Mouse (Mus musculus): ENCODE results near the gene Tpte. TPM values are rescaled to one million over a fixed set of nuclear protein-coding genes. Genes with fewer than 3 reads are reported as not detected.
"Not testable (repeated sequence)": the region's sequence is repeated elsewhere in the genome, so short reads cannot be mapped to it uniquely, and the experiment has no call there.

Gene Tpte
- polyA plus RNA-seq, 1 experiment from 2014 or later = not detected

DNA sequence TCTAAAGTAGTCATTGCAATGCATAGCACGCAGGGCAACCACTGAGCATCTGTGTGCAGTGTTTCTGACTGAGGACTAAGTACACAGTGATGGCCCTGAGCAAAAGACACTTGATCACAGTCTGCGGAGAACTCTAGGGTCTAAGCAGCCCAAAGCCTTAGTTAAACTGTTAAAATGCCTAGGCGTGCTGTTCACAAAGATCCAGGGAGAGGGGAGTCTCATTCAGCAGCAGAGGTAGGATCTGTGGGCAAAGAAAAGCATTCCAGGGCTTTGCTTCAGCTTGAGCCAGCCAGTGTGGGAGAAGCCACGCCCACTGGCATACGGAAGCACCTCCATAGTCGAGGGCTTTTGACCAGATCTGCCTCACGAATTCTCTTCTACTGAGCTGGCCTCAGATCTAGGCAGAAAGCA is 19.7 kb downstream of the Tpte start:
- DNase-seq (ENCODE audit: low spot score) (peak; percentile 47), ATAC-seq (replicated peaks; ENCODE audit: insufficient number of reproducible peaks, low FRiP score, low TSS enrichment, low read depth) (peak; percentile 65; the same call in 1 of the 2 replicates)
- Histone ChIP-seq H3K9ac (replicated peaks; ENCODE audit: low read length) (no peak overlapping the region; the same call in 1 of the 2 replicates), H3K36me3 (replicated peaks; ENCODE audit: control insufficient read depth, insufficient read depth, low read depth, low read length) (no peaks in the 10 kb centered on the region), H3K4me1 (ENCODE audit: control insufficient read depth, insufficient read depth, low read length) (no peaks in the 10 kb centered on the region; the same call in 1 of the 2 replicates), H3K9me3 (replicated peaks; ENCODE audit: control insufficient read depth, low read length) (no peaks in the 10 kb centered on the region), H3K4me3 (ENCODE audit: low read depth, low read length) (peak overlapping the region; percentile 8; the same call in 1 of the 2 replicates), H3K27me3 (ENCODE audit: control insufficient read depth, insufficient read depth, low read length) (no peaks in the 10 kb centered on the region), H3K4me2 (ENCODE audit: low read depth, low read length) (peak overlapping the region; percentile 29), H3K27ac (replicated peaks; ENCODE audit: low read depth, low read length) (no peak overlapping the region)
- 17% methylated on average over 7 of the region's 7 CpGs for WGBS

DNA sequence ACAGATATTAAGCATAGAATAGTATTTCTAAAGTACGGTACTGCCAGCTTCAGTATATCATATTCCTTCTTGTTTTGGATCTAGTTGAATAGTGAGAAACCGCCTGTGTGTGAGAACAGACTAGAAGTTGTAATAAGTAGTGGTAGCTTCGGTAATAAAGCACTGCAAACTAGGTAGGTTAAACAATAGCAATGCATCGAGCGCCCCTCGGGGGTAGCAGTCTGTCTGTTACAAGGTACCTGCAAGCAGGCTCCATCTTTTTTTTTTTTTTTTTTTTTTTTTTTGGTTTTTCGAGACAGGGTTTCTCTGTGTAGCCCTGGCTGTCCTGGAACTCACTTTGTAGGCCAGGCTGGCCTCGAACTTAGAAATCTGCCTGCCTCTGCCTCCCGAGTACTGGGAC is 20.8 kb downstream of the Tpte start:
- ATAC-seq (replicated peaks; ENCODE audit: insufficient number of reproducible peaks, low FRiP score, low TSS enrichment, low read depth); H3K4me3 ChIP-seq (ENCODE audit: low read depth, low read length); H3K9me3 ChIP-seq (replicated peaks; ENCODE audit: control insufficient read depth, low read length); H3K4me2 ChIP-seq (ENCODE audit: low read depth, low read length); H3K9ac ChIP-seq (replicated peaks; ENCODE audit: low read length); H3K36me3 ChIP-seq (replicated peaks; ENCODE audit: control insufficient read depth, insufficient read depth, low read depth, low read length); DNase-seq (ENCODE audit: low spot score); H3K4me1 ChIP-seq (ENCODE audit: control insufficient read depth, insufficient read depth, low read length); H3K27me3 ChIP-seq (ENCODE audit: control insufficient read depth, insufficient read depth, low read length); H3K27ac ChIP-seq (replicated peaks; ENCODE audit: low read depth, low read length): not testable (repeated sequence)
- WGBS = 85% methylated on average over 8 of the region's 9 CpGs

DNA sequence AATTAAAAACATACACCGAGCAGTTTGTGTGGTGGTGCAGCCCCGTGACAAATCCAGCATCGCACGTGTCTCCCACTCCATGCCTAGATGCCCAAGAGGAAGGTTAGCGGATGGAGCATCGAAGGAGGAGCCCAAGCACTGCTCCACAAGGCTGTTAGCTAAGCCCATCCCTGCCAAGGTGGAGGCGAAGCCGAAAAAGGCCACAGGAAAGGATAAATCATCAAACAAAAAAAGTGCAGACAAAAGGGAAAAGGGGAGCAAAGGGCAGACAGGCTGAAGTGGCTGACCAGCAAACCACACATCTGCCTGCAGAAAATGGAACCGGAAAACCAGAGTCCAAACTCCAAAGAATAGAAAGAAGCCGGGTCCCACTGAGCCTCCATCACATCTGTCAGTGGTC is 23.8 kb downstream of the Tpte start:
- no peaks in the 10 kb centered on the region; the same call in 1 of the 2 replicates for H3K4me1 ChIP-seq (ENCODE audit: control insufficient read depth, insufficient read depth, low read length)
- H3K36me3 ChIP-seq (replicated peaks; ENCODE audit: control insufficient read depth, insufficient read depth, low read depth, low read length) = no peaks in the 10 kb centered on the region
- H3K27me3 ChIP-seq (ENCODE audit: control insufficient read depth, insufficient read depth, low read length) = no peaks in the 10 kb centered on the region
- H3K4me2 ChIP-seq (ENCODE audit: low read depth, low read length) = no peak overlapping the region
- no peaks in the 10 kb centered on the region for H3K9me3 ChIP-seq (replicated peaks; ENCODE audit: control insufficient read depth, low read length)
- H3K9ac ChIP-seq (replicated peaks; ENCODE audit: low read length) = no peak overlapping the region
- ATAC-seq (replicated peaks; ENCODE audit: insufficient number of reproducible peaks, low FRiP score, low TSS enrichment, low read depth) (no peak), DNase-seq (ENCODE audit: low spot score) (no peak)
- H3K4me3 ChIP-seq (ENCODE audit: low read depth, low read length) = no peak overlapping the region
- WGBS = 82% methylated on average over 10 of the region's 10 CpGs
- H3K27ac ChIP-seq (replicated peaks; ENCODE audit: low read depth, low read length) = no peak overlapping the region

DNA sequence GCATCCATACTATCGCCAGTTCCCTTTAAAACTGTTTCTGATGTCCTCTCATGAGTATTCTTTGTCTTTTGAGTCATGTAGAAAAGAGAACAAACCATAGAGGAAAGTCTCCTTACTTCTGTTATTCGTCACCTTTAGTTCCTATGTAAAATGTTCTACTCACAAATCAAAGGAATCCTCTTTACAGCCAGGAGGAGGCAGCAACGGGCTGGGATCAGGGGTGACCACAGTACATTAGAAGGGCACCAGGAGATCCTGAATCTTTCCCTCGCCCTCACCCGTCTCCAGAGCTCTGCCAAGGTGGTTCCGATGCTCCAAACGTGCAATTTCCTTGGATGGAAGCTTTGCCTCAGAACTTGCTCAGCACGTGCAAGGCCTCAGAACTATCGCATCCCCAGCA is 28.2 kb downstream of the Tpte start:
- no peak overlapping the region for H3K4me2 ChIP-seq (ENCODE audit: low read depth, low read length)
- no peak overlapping the region for H3K9ac ChIP-seq (replicated peaks; ENCODE audit: low read length)
- no peaks in the 10 kb centered on the region for H3K36me3 ChIP-seq (replicated peaks; ENCODE audit: control insufficient read depth, insufficient read depth, low read depth, low read length)
- H3K27me3 ChIP-seq (ENCODE audit: control insufficient read depth, insufficient read depth, low read length) = no peaks in the 10 kb centered on the region
- H3K4me3 ChIP-seq (ENCODE audit: low read depth, low read length) = no peak overlapping the region
- H3K4me1 ChIP-seq (ENCODE audit: control insufficient read depth, insufficient read depth, low read length) = no peaks in the 10 kb centered on the region
- no peak for DNase-seq (ENCODE audit: low spot score)
- no peak overlapping the region for H3K27ac ChIP-seq (replicated peaks; ENCODE audit: low read depth, low read length)
- ATAC-seq (replicated peaks; ENCODE audit: insufficient number of reproducible peaks, low FRiP score, low TSS enrichment, low read depth) = no peak
- H3K9me3 ChIP-seq (replicated peaks; ENCODE audit: control insufficient read depth, low read length) = no peaks in the 10 kb centered on the region
- WGBS = 69% methylated on average over 9 of the region's 9 CpGs

DNA sequence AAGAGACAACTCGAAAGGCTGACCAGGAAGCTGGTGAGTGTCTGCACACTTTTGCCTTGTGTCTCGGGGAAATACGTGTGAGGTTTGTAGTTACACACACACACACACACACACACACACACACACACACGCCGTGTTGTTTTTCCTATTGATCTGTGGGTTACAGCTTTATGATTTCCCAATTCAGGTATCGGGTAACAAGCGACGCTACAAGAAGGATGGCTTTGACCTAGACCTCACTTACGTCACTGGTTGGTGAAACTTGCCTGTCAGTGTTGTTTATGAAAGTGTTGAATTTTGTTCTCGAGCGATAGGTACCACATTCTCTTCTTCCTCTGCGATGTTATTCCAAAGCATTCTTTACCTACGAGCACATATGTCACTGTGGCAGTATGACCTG is 52.2 kb downstream of the Tpte start:
- no peaks in the 10 kb centered on the region for H3K4me1 ChIP-seq (ENCODE audit: control insufficient read depth, insufficient read depth, low read length)
- ATAC-seq (replicated peaks; ENCODE audit: insufficient number of reproducible peaks, low FRiP score, low TSS enrichment, low read depth) (no peak), DNase-seq (ENCODE audit: low spot score) (no peak)
- no peak overlapping the region for H3K4me3 ChIP-seq (ENCODE audit: low read depth, low read length)
- H3K9me3 ChIP-seq (replicated peaks; ENCODE audit: control insufficient read depth, low read length) = no peaks in the 10 kb centered on the region
- no peak overlapping the region for H3K4me2 ChIP-seq (ENCODE audit: low read depth, low read length)
- WGBS = 86% methylated on average over 13 of the region's 13 CpGs
- no peak overlapping the region for H3K9ac ChIP-seq (replicated peaks; ENCODE audit: low read length)
- no peaks in the 10 kb centered on the region for H3K36me3 ChIP-seq (replicated peaks; ENCODE audit: control insufficient read depth, insufficient read depth, low read depth, low read length)
- H3K27ac ChIP-seq (replicated peaks; ENCODE audit: low read depth, low read length) = no peak overlapping the region
- no peaks in the 10 kb centered on the region for H3K27me3 ChIP-seq (ENCODE audit: control insufficient read depth, insufficient read depth, low read length)

DNA sequence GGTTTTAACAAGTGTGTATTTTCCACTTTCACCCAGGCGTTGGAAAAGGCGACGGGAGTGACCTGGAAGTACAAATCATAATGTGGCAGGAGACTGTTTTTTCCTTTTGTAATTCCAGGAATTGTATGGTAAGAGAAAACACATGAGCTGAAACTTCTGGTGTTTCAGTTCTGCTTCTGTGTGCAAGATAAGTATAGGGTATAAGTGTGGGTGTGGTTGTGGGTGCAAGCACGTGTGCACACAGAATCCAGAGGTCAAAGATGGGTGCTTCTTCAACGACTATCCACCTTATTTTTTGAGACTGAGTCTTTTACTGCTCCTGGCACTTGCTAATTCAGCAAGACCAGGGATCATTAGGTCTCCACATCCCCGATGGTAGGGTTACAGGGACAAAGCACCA is 76.1 kb downstream of the Tpte start:
- no peaks in the 10 kb centered on the region for H3K9me3 ChIP-seq (replicated peaks; ENCODE audit: control insufficient read depth, low read length)
- no peak overlapping the region for H3K27ac ChIP-seq (replicated peaks; ENCODE audit: low read depth, low read length)
- no peak for ATAC-seq (replicated peaks; ENCODE audit: insufficient number of reproducible peaks, low FRiP score, low TSS enrichment, low read depth)
- 85% methylated on average over 6 of the region's 6 CpGs for WGBS
- no peak for DNase-seq (ENCODE audit: low spot score)
- no peak overlapping the region for H3K9ac ChIP-seq (replicated peaks; ENCODE audit: low read length)
- H3K27me3 ChIP-seq (ENCODE audit: control insufficient read depth, insufficient read depth, low read length) = no peaks in the 10 kb centered on the region
- H3K4me2 ChIP-seq (ENCODE audit: low read depth, low read length) = no peak overlapping the region
- H3K36me3 ChIP-seq (replicated peaks; ENCODE audit: control insufficient read depth, insufficient read depth, low read depth, low read length) = no peaks in the 10 kb centered on the region
- no peak overlapping the region for H3K4me3 ChIP-seq (ENCODE audit: low read depth, low read length)
- H3K4me1 ChIP-seq (ENCODE audit: control insufficient read depth, insufficient read depth, low read length) = no peaks in the 10 kb centered on the region

DNA sequence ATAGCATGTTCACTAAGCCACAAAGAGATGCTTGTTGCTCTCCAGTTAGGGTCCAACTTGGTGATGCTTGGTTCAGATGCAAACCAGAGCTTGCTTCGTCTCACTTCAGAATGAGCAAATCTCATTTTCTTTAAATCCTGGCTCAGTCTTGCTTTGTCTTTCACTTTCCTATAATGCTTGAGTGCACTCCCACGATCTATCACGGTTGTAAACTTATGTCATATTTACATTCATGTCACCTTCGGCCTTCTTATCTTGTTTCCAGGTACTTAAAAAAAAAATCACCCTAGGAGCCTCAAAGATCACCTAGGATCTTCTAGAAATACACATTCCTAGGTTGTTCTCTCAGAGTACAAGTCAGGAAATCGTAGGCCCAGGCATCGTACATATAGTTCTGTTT is 76.6 kb downstream of the Tpte start:
- H3K9me3 ChIP-seq (replicated peaks; ENCODE audit: control insufficient read depth, low read length) = no peaks in the 10 kb centered on the region
- 89% methylated on average over 6 of the region's 6 CpGs for WGBS
- no peak overlapping the region for H3K4me2 ChIP-seq (ENCODE audit: low read depth, low read length)
- no peaks in the 10 kb centered on the region for H3K4me1 ChIP-seq (ENCODE audit: control insufficient read depth, insufficient read depth, low read length)
- no peak overlapping the region for H3K9ac ChIP-seq (replicated peaks; ENCODE audit: low read length)
- H3K4me3 ChIP-seq (ENCODE audit: low read depth, low read length) = no peak overlapping the region
- no peak overlapping the region for H3K27ac ChIP-seq (replicated peaks; ENCODE audit: low read depth, low read length)
- ATAC-seq (replicated peaks; ENCODE audit: insufficient number of reproducible peaks, low FRiP score, low TSS enrichment, low read depth) (no peak), DNase-seq (ENCODE audit: low spot score) (no peak)
- no peaks in the 10 kb centered on the region for H3K27me3 ChIP-seq (ENCODE audit: control insufficient read depth, insufficient read depth, low read length)
- H3K36me3 ChIP-seq (replicated peaks; ENCODE audit: control insufficient read depth, insufficient read depth, low read depth, low read length) = no peaks in the 10 kb centered on the region

DNA sequence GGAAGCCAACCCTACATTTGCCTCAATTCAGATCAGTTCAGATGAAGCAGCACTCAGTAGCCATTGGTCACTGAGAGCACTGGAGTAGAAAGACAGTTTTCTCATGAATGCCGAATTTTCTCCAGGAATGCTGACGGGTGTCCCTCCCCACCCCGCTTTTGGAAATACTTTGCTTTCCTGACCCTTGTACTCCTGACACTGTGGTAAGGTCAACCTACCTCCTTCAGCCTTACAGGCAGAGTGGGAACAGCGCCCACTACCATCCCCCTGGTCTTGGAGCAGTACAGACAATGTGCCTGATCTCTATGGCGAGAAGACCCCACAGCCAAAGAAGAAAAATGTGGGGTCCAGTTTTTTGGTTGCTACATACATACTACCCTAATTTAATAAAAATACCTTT is 93.1 kb downstream of the Tpte start:
- 90% methylated on average over 5 of the region's 5 CpGs for WGBS
- Histone ChIP-seq H3K4me3 (ENCODE audit: low read depth, low read length) (no peak overlapping the region), H3K4me1 (ENCODE audit: control insufficient read depth, insufficient read depth, low read length) (no peaks in the 10 kb centered on the region), H3K4me2 (ENCODE audit: low read depth, low read length) (no peak overlapping the region), H3K27me3 (ENCODE audit: control insufficient read depth, insufficient read depth, low read length) (no peaks in the 10 kb centered on the region), H3K27ac (replicated peaks; ENCODE audit: low read depth, low read length) (no peak overlapping the region), H3K9me3 (replicated peaks; ENCODE audit: control insufficient read depth, low read length) (no peaks in the 10 kb centered on the region), H3K9ac (replicated peaks; ENCODE audit: low read length) (no peak overlapping the region), H3K36me3 (replicated peaks; ENCODE audit: control insufficient read depth, insufficient read depth, low read depth, low read length) (no peaks in the 10 kb centered on the region; the same call in 1 of the 2 replicates)
- no peak for DNase-seq (ENCODE audit: low spot score)
- ATAC-seq (replicated peaks; ENCODE audit: insufficient number of reproducible peaks, low FRiP score, low TSS enrichment, low read depth) = no peak
